In the genomic region with DNA sequence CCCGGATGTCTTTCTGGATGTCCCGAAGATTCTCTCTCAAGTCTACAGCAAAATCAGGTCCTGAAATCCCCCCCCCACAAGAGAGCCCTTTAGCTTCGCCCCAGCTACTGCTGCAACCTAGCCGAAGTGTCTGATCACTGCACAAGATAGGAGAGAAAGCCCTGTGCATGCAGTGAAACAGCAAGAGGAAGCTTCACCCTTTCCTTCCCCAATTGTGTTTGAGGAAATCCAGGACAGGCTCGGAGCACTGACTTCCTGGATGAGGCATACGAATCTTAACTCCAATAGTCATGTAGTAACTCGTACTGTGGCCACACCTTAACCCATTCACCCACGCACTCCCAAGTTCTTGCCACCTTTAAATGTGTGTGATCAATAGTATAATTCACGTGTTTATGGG, we compare ENCODE assay signal across 11 mouse cellular contexts.
A peak's percentile ranks its signal among the peaks of the same experiment; 100 is the strongest.
DNase-seq lines count a peak whose midpoint lies in the region; ATAC-seq and TF ChIP-seq lines count a peak whose summit lies in the region.
"Had no signal": no experiment of that assay in that cellular context is flagged by ENCODE, and none has a peak within 500 bp of the region (broad histone marks: within the 10 kb centered on the region; RNA-seq: fewer than 3 reads in every experiment).

No protein-coding gene starts in this region.

- H3K4me2 ChIP-seq in intestine, embryonic 15.5 days (replicated peaks): no peak overlapping the region
- H3K4me2 ChIP-seq: stomach, embryonic 15.5 days had no signal

- intact Hi-C loops in heart, postnatal 10 days (cut with DNase I): loop anchor here (5.0 to 10.0 kb wide), 2 partner anchors 73 to 200 kb away; no protein-coding TSS in a partner anchor

- 32% methylated on average over 9 of the region's 9 CpGs for WGBS in lung, adult 2 months
- WGBS in intestine, embryonic 15.5 days: 64% methylated on average over 9 of the region's 9 CpGs

- H3K36me3 ChIP-seq in intestine, embryonic 15.5 days: no peaks in the 10 kb centered on the region; the same call in 1 of the 2 replicates
- H3K36me3 ChIP-seq: stomach, embryonic 15.5 days had no signal

- H3K9me3 ChIP-seq in intestine, embryonic 15.5 days: no peaks in the 10 kb centered on the region
- H3K9me3 ChIP-seq: stomach, embryonic 15.5 days had no signal

- peak overlapping the region; percentile 47 for H3K4me3 ChIP-seq in bone marrow macrophage, adult 2 months (ENCODE audit: insufficient read depth, low read length)
- peak overlapping the region; percentile 9 for H3K4me3 ChIP-seq in lung, adult 2 months (replicated peaks; ENCODE audit: extremely low read depth, low read depth, low read length)
- H3K4me3 ChIP-seq in intestine, embryonic 15.5 days (replicated peaks): no peak overlapping the region
- H3K4me3 ChIP-seq: stomach, embryonic 15.5 days had no signal

- H3K27ac ChIP-seq in bone marrow macrophage, adult 2 months (ENCODE audit: insufficient read depth, low read depth, low read length): peak overlapping the region; percentile 91
- no peak overlapping the region for H3K27ac ChIP-seq in intestine, embryonic 15.5 days
- H3K27ac ChIP-seq: stomach, embryonic 15.5 days had no signal

- no peak for TF ChIP-seq POLR2A in bone marrow macrophage, adult 2 months (IDR thresholded peaks at IDR 0.05; ENCODE audit: borderline replicate concordance, low read depth, low read length)
- peak; percentile 38; the same call in 1 of the 2 replicates for TF ChIP-seq POLR2A in lung, adult 2 months (IDR thresholded peaks at IDR 0.05; ENCODE audit: borderline replicate concordance, extremely low read depth, low read depth, low read length)

- no peak for ATAC-seq in intestine, embryonic 15.5 days

- TF ChIP-seq CTCF in bone marrow macrophage, adult 2 months (IDR thresholded peaks at IDR 0.05; ENCODE audit: low read depth, low read length): no peak
- TF ChIP-seq CTCF in lung, adult 2 months (IDR thresholded peaks at IDR 0.05; ENCODE audit: insufficient read depth, low read length): no peak

- H3K9ac ChIP-seq in intestine, embryonic 15.5 days: no peak overlapping the region
- H3K9ac ChIP-seq: stomach, embryonic 15.5 days had no signal

- H3K27me3 ChIP-seq in intestine, embryonic 15.5 days (replicated peaks): no peaks in the 10 kb centered on the region
- H3K27me3 ChIP-seq: stomach, embryonic 15.5 days had no signal

- DNase-seq in adrenal gland, adult (ENCODE audit: inconsistent age in 2 of 2, low spot score in 1 of 2): peak; percentile 28 to 52
- DNase-seq in adrenal gland, adult 8-10 months: no peak
- DNase-seq in heart, postnatal 10 days: peak; percentile 16 to 36
- no peak for DNase-seq in lung, adult 2 months
- DNase-seq in layer of hippocampus, adult 9-11 months: no peak
- no peak for DNase-seq in layer of hippocampus, postnatal 36 days
- DNase-seq: embryo, embryonic 11 days; right cerebral cortex, postnatal 25 days had no signal

- peaks cover 26% of the 10 kb centered on the region for H3K4me1 ChIP-seq in bone marrow macrophage, adult 2 months (ENCODE audit: control insufficient read depth, insufficient read depth, low read length)
- H3K4me1 ChIP-seq in lung, adult 2 months (ENCODE audit: control insufficient read depth, insufficient read depth, low read length): peaks cover 5% of the 10 kb centered on the region
- H3K4me1 ChIP-seq in intestine, embryonic 15.5 days (replicated peaks): no peaks in the 10 kb centered on the region

Comparison
In these comparisons a context has a peak if more than half of its experiments do, and no peak if none do; other contexts are left out.
1. DNase-seq: peak in adrenal gland, adult (2 of 2) and heart, postnatal 10 days (2 of 2); none in adrenal gland, adult 8-10 months (single experiment), lung, adult 2 months (single experiment), layer of hippocampus, adult 9-11 months (single experiment) and layer of hippocampus, postnatal 36 days (0 of 2).